Mouse (Mus musculus): Measurements from ENCODE around the gene Chrm5. TPM values are rescaled to one million over a fixed set of nuclear protein-coding genes. Genes with fewer than 3 reads are reported as not detected.

Chrm5 gene
- total RNA-seq, 1 experiment from 2014 or later: not detected

GRCm38 (mm10) chr2:112432523-112432922 is 48.0 kb downstream of the Chrm5 start:
- ATAC-seq (replicated peaks; ENCODE audit: low read depth, poor library complexity, severe bottlenecking): no peak

GRCm38 (mm10) chr2:112430403-112430802 is 50.2 kb downstream of the Chrm5 start:
- ATAC-seq (replicated peaks; ENCODE audit: low read depth, poor library complexity, severe bottlenecking): no peak

- ATAC-seq (replicated peaks; ENCODE audit: low read depth, poor library complexity, severe bottlenecking): no peak
These were observed 50.9 kb downstream of the Chrm5 start for GRCm38 (mm10) chr2:112429665-112430064.

Other genes with a start within 250 kb of the Chrm5 start
- 3.1 and 13.2 TPM in 2 replicates for gene Lpcat4, start 241.3 kb downstream of the Chrm5 start, total RNA-seq (2017)
- not detected in 2 replicates for gene Nutm1, start 221.5 kb downstream of the Chrm5 start, total RNA-seq (2017)
- gene Nop10, start 218.8 kb downstream of the Chrm5 start, total RNA-seq (2017): 132 and 136 TPM in 2 replicates
- gene Slc12a6, start 214.9 kb downstream of the Chrm5 start, total RNA-seq (2017): 68.2 and 85.0 TPM in 2 replicates
- not detected in 2 replicates for gene Gm21985, start 214.5 kb downstream of the Chrm5 start, total RNA-seq (2017)
- gene Emc4, start 112.7 kb downstream of the Chrm5 start, total RNA-seq (2017): 67.7 and 81.2 TPM in 2 replicates
- gene Katnbl1, start 101.6 kb downstream of the Chrm5 start, total RNA-seq (2017): 22.4 and 22.9 TPM in 2 replicates
- gene Emc7, start 25.8 kb downstream of the Chrm5 start, total RNA-seq (2017): 8.8 and 13.7 TPM in 2 replicates
- 31.7 and 35.2 TPM in 2 replicates for gene Aven, start 12.2 kb upstream of the Chrm5 start, total RNA-seq (2017)

Data from common myeloid progenitor, adult 5-6 weeks (primary cell).